Mouse (Mus musculus) testis, adult 2 months (tissue): ENCODE measurements around the gene Pcgf2.

ENCODE experiments used
- CTCF ChIP-seq: fragments of 200-500 bp; IDR thresholded peaks from 2 replicates; pipeline ENCODE4 v1.5.1; 2012; ENCODE audit warnings: low read depth, mild to moderate bottlenecking, inconsistent platforms, low read length, moderate library complexity; ENCODE audit not compliant: control insufficient read depth, insufficient read depth, insufficient replicate concordance
- POLR2A ChIP-seq: fragments of 200-500 bp; IDR thresholded peaks from 2 replicates; pipeline ENCODE4 v1.6.1; 2012; ENCODE audit warnings: low read depth, mild to moderate bottlenecking, inconsistent platforms, low read length, moderate library complexity; ENCODE audit not compliant: control insufficient read depth

DNA sequence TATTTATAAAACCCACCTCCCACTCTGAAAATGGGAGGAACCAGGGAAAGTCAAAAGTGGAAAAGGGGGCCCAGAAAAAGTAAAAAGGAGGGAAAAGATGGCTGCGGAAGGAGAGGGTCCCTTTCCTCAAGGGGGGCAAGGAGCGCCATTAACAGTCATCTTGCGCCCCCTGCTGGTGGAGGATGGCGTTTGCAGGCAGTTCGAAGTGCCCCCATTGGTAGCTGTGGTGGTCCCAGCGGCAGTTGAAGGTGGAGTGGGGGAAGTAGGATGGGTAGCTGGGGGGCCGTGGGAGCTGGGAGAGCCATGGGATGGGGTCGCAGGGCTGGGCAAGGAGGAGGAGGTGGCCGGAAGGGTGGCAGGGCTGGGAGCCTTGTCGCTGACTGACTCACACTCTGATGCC, 10.4 kb downstream of the Pcgf2 start:
- TF ChIP-seq POLR2A = no peak
- peak; percentile 94 for TF ChIP-seq CTCF
